Mouse (Mus musculus) hematopoietic stem cell, adult 5-6 weeks (primary cell): ENCODE results near the gene Vwa5b2. TPM values are rescaled to one million over a fixed set of nuclear protein-coding genes. Genes with fewer than 3 reads are reported as not detected.

Experiments
- ATAC-seq, 2 experiments: fragments of 125-278 bp in 1 of 2; replicated peaks in 1 of 2; 2 replicates each; pipeline ENCODE4 v1.8.0; 2016 to 2017; ENCODE audit warnings: inconsistent platforms in 2 of 2, mild to moderate bottlenecking in 2 of 2, moderate number of reproducible peaks in 2 of 2, low read depth in 1 of 2, moderate TSS enrichment in 1 of 2; ENCODE audit not compliant: low FRiP score in 2 of 2, poor library complexity in 2 of 2, severe bottlenecking in 2 of 2, insufficient read depth in 1 of 2, low TSS enrichment in 1 of 2
- total RNA-seq: library from RNA; stranded (forward); fragments of 172-1452, 232-1000 nt; gene quantifications from 2 replicates; pipeline ENCODE4 v1.2.3, GENCODE M21; 2017

The Vwa5b2 gene
- 0.10 TPM in 1 of 2 replicates, not detected in the other for total RNA-seq

GRCm38 (mm10) chr16:20589366-20589938, at the start of gene Vwa5b2:
Gene Vwa5b2, plus strand, starts transcription at chr16:20589471.
- 0 out of 4 replicates have a peak, but pooled peaks of 1 of the 2 experiments have one; percentile 19 for ATAC-seq

- ATAC-seq: no peak
Measured at GRCm38 (mm10) chr16:20539649-20540048, 49.6 kb upstream of the Vwa5b2 start.

DNA sequence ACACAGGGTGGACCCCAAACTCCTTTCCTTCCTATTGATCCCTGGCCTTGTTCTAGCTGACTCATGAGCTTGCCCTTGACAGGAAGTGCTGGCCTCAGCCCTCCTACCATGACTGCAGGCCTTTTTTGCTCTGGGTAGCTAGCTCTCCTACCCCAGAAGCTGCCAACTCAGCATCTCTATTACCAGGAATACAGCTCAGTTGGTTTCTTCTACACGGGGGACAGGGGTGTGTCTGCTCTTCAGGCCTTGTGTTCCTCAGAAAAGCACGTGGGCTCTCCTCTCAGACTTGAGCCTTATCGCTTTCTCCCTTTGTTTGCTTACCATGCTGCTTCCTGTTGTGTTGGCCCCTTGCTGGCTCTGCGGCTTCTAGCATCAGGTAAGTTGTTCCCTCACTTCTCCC, 48.8 kb upstream of the Vwa5b2 start:
- ATAC-seq: no peak

- no peak for ATAC-seq
Measured at GRCm38 (mm10) chr16:20545696-20546095, 43.6 kb upstream of the Vwa5b2 start.

DNA sequence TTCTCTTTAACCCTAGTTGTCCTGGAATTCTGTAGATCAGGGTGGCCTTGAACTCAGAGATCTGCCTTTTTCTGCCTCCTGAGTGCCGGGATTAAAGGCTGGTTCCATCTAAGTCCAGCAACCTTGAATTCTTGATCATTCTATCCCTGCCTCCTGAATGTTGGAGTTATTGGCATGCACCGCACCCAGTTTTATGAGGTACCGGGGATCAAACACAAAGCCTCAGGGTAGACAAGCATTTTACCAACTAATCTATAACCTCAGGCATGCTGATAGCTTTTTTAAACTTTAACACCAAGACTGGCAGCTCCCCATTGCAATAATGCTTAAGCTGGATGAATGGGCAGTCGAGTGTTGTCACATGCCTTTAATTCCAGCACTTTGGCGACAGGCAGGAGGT, 41.8 kb upstream of the Vwa5b2 start:
- no peak for ATAC-seq

DNA sequence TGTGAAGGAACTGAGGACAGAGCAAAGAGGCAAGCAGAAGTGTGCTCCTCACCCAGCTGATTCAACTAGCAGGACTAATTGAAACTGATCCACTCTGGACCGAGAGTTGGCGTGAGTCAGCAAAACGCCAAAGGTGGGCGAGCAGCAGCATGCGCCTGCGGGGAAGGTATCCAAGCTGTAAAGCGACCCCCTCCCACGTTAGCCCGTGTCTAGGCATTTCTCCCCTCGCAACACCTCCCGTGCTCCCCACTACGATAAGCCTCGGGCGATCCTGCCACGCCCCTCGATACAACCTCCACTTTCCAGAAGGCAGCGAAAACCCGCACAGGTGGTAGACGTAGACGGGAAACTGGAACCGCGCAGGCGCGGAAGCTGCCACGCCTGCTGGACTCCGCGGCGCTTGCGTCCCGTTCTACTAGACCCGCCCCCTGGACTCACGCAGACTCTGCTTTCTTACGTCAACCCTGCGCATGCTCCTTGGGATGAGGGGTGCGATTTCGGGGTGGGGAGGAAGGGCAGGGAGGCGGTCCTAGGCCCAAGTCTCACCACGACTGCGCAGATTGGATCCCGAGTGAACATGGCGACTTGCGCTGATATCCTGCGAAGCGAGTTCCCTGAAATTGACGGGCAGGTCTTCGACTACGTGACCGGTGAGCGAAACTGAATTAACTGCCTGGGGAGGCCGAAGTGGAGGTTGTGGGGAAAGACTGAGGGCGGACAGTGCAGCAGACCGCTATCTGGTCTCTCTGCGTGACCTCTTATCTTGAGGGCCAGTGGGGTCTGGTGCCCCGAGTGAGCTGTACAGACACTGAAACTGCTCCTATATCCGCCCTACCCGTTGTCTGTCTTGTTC, 40.9 kb upstream of the Vwa5b2 start, which contains the start of gene Abcf3:
Gene Abcf3, plus strand, starts transcription at position 482 of the 853 bp plus-strand sequence.
- ATAC-seq: peak; percentile 98 to 99

DNA sequence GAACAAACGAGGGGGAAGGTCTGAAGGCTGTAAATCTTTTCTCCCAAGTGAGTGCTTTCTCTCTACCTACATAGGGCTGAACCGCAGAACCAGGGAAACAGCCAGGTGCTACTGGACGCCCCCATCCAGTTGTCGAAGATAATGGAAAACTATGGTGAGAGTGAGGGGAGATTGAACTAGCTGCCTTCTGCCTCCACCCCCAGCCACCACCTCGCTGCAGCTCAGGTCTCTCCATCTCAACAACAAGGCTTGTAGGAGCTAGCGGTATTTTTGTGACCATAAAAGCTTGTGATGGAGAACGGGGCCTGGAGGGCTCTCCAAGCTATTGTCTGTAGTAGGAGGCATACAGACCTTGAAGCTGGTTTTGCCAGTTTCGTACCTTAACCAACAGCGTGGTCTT, 40.1 kb upstream of the Vwa5b2 start:
- ATAC-seq: no peak

- no peak for ATAC-seq
Measured at GRCm38 (mm10) chr16:20551691-20552090, 37.6 kb upstream of the Vwa5b2 start.

DNA sequence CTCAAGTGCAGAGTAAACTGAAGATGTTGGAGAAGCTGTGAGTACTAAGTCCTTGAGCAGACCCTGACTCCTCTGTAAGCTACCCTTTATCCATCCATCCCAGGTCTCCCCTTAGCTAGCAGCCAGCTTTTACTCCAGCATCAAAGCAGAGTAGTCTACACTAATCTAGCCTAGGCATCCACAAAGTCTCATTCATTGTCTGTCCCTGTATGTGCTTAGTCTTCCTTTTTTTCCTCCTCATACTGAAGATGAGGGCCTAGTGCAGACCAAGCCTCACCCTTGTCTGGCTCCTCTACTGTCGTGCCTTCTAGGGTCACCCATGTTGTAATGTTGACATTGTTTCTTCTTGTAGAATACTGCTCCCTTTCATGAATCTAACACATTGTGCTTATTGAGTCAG, 36.7 kb upstream of the Vwa5b2 start:
- ATAC-seq: no peak

DNA sequence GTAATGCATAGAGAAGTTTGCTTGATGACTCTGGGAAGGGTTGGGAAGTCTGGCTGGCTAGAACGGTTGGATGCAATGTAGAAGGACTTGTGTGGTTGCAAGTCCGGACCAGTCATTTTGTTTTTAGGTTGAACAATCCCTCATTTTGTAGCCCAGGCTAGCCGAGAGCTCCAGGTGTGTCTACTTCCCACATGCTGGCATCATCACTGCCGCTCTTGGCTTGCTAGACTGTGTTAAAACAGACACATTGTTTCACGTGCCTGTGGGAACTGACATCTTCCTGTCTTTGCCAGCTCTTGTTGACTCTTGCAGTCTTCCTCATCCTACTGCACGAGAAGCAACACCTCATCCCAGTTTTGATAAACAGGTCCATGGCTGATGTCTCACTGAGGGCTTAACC, 34.3 kb upstream of the Vwa5b2 start:
- no peak for ATAC-seq

GRCm38 (mm10) chr16:20557381-20557780, 31.9 kb upstream of the Vwa5b2 start:
- ATAC-seq: no peak

DNA sequence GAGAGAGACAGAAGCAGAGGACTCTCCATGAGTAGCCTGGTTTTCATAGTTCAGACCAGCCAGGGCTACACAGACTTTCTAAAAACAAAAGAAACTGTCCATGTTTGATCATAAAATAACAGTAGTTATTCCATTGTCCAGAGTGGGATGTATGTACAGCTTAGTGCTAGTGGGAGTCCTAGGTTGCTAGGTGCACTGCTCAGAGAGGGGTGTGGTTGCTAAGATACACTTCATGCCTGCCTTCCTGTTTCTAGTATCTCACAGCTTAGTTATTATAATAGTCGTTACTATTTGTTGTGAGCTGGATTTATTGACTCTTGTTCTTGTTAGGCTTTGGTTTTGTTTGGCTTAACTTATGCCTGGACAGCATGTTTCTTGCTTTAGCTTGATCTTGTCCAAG, 24.2 kb upstream of the Vwa5b2 start:
- ATAC-seq: no peak

DNA sequence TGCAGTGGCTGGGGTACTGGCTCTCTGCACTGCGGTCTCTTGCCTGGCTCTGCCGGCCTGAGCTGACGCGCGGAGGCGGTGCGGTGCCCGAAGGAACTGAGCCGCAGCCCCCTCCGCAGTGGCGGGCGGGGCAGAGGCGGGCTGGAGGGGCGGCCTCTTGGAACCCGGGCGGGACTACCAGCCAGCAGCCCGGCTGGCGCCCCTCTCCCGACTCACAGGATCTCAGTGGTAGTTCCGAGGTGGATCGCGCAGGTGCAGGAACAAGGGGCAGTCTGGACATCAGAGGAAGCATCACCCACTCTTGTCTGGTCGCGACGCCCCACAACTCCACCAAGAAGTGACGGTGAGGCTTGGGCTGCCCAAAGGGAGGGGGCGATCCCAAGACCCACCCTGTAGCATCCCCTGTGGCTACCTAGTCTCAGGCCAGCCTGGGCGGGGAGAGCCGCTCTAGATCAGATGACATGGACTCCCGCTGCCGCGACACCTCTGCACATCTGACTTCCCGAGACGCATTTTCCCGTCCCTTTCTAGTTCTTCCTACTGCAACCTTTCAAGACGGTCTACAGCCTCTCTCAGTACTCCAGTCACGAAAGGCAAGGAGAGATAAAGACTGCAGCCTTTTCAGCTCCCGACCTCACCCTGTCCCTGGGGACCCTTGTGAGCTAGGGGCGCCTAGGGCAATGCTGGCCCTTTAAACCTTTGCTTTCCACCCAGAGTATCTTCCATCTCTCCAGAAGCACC, 838 bp downstream of the Vwa5b2 start:
- ATAC-seq: peak; percentile 2 to 39; a peak in 1 of 4 replicates

- no peak for ATAC-seq
Measured at GRCm38 (mm10) chr16:20590680-20591038, 1.4 kb downstream of the Vwa5b2 start.

- ATAC-seq: no peak
Measured at GRCm38 (mm10) chr16:20591076-20591705, 1.9 kb downstream of the Vwa5b2 start.

GRCm38 (mm10) chr16:20595060-20595673, 5.9 kb downstream of the Vwa5b2 start:
- no peak for ATAC-seq

DNA sequence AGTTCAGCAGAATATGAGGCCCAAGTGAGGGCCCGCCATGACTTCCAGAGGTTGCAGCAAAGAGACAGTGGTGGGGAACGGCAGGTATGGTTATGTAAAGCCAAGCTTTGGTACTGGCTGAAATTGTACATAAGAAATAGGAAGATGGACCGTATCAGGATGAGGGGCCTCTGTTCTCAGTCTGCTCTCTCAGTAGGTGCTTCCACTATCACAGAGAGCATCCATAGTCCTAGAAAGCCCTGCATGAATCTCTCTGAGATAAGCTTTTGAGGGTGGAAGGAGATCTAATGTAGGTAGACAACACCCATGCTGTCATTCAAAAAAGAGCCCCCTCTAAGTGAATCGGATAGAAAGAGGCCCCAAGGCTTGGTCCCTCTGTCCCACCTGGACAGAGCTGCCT, 6.5 kb downstream of the Vwa5b2 start:
- no peak for ATAC-seq
